Mouse (Mus musculus) E14TG2a.4 (cell line): Measurements from ENCODE around the gene Ginm1.

ENCODE experiments used
- CTCF ChIP-seq: conservative IDR thresholded peaks from 2 replicates; pipeline ENCODE4 v1.5.1; 2014; ENCODE audit warnings: low read length
- NANOG ChIP-seq: IDR thresholded peaks from 2 replicates; pipeline ENCODE4 v1.6.1; 2014; ENCODE audit warnings: borderline replicate concordance, low read length, mixed read lengths

DNA sequence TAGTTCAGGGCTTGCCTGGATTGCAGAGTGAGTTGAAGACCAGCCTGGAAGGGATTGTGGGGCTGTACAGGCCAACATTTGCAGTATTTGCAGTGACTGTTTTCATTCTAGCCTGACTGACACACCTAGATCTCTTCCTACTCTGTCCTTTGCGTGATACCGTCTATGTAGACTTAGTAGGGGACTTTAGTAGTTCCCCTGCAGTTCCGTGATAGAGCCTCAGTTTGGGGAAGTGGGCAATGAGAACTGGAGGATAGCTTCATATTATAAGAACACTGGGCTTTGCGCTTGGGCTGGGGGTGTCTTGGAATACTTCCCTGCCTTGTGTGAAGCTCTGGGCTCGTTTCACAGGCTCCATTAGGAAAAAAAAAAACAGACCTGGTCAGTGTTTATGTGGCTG lies 27.5 kb upstream of the Ginm1 start:
- no peak for TF ChIP-seq CTCF
- TF ChIP-seq NANOG, result no peak
